Mouse (Mus musculus): ENCODE results near the gene Zfp92. TPM values are rescaled to one million over a fixed set of nuclear protein-coding genes. Genes with fewer than 3 reads are reported as not detected.

Gene Zfp92
- polyA plus RNA-seq, 1 experiment = not detected

DNA sequence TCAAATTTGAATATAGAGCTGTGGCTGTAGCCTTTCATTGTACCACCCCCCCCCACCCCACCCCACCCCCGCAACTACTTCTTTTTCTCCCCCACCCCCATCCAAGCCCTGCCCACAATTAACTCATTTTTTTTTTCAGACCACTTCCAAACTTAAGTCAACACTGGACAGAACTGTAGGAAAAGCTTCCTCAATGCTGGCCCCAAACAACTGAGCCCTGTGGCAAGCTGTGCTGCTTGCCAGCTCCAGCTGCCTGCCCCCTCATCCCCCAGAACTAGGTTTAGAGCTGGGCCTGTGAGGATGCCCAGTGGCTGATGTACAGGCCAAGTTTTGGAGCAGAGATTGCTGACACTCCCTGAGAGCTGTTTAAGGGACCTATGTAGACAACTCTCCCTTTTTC is 57.9 kb downstream of the Zfp92 start:
- no peaks in the 10 kb centered on the region for H3K27me3 ChIP-seq (ENCODE audit: control insufficient read depth, insufficient read depth, low read length)
- TF ChIP-seq CTCF (IDR thresholded peaks at IDR 0.05; ENCODE audit: extremely low read depth, insufficient read depth, insufficient read length, insufficient replicate concordance) (no peak), POLR2A (IDR thresholded peaks at IDR 0.05; ENCODE audit: low read depth, low read length) (no peak)
- H3K4me3 ChIP-seq (ENCODE audit: extremely low read depth, insufficient read depth, insufficient read length) = no peak overlapping the region
- 73% methylated on average over 1 of the region's 1 CpGs for WGBS
- no peaks in the 10 kb centered on the region for H3K36me3 ChIP-seq (ENCODE audit: control insufficient read depth, insufficient read depth, low read length)
- no peaks in the 10 kb centered on the region for H3K4me1 ChIP-seq (ENCODE audit: control insufficient read depth, insufficient read depth, insufficient read length)
- no peak for DNase-seq (ENCODE audit: low read depth in 1 of 2, low spot score in 2 of 2)
- no peak overlapping the region for H3K27ac ChIP-seq (ENCODE audit: insufficient read depth, low read length)

DNA sequence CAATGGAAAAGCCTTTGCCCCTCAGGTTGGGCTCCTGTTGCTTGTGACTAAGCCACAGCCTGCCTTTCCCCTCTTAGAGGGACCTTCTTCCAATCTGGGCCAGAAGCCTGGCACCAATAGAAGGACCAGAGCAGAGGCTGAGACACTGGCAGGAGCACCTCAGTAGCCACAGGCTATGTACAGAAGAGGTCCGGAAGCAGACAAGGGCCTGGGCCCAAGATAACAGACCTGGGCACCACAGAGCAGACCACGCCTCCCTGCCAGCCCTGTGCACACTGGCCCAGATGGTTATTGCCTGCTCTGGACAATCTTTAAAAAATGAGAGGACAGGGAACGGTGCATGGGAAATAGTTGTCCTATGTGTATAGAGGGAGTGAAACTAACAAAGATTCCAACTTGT is 60.9 kb downstream of the Zfp92 start:
- TF ChIP-seq CTCF (IDR thresholded peaks at IDR 0.05; ENCODE audit: extremely low read depth, insufficient read depth, insufficient read length, insufficient replicate concordance) (no peak), POLR2A (IDR thresholded peaks at IDR 0.05; ENCODE audit: low read depth, low read length) (no peak)
- H3K4me3 ChIP-seq (ENCODE audit: extremely low read depth, insufficient read depth, insufficient read length) = no peak overlapping the region
- H3K4me1 ChIP-seq (ENCODE audit: control insufficient read depth, insufficient read depth, insufficient read length) = no peaks in the 10 kb centered on the region
- H3K27ac ChIP-seq (ENCODE audit: insufficient read depth, low read length) = no peak overlapping the region
- WGBS = 77% methylated on average over 3 of the region's 3 CpGs
- no peaks in the 10 kb centered on the region for H3K36me3 ChIP-seq (ENCODE audit: control insufficient read depth, insufficient read depth, low read length)
- DNase-seq (ENCODE audit: low read depth in 1 of 2, low spot score in 2 of 2) = no peak
- H3K27me3 ChIP-seq (ENCODE audit: control insufficient read depth, insufficient read depth, low read length) = no peaks in the 10 kb centered on the region

GRCm38 (mm10) chrX:73474340-73475165 is 63.7 kb downstream of the Zfp92 start:
- DNase-seq (ENCODE audit: low read depth in 1 of 2, low spot score in 2 of 2) = no peak
- H3K4me1 ChIP-seq (ENCODE audit: control insufficient read depth, insufficient read depth, insufficient read length) = no peaks in the 10 kb centered on the region
- H3K36me3 ChIP-seq (ENCODE audit: control insufficient read depth, insufficient read depth, low read length) = no peaks in the 10 kb centered on the region
- H3K27me3 ChIP-seq (ENCODE audit: control insufficient read depth, insufficient read depth, low read length) = no peaks in the 10 kb centered on the region
- WGBS = 80% methylated on average over 12 of the region's 12 CpGs
- H3K27ac ChIP-seq (ENCODE audit: insufficient read depth, low read length) = no peak overlapping the region
- TF ChIP-seq CTCF (IDR thresholded peaks at IDR 0.05; ENCODE audit: extremely low read depth, insufficient read depth, insufficient read length, insufficient replicate concordance) = no peak
- TF ChIP-seq POLR2A (IDR thresholded peaks at IDR 0.05; ENCODE audit: low read depth, low read length) = no peak
- no peak overlapping the region for H3K4me3 ChIP-seq (ENCODE audit: extremely low read depth, insufficient read depth, insufficient read length)

DNA sequence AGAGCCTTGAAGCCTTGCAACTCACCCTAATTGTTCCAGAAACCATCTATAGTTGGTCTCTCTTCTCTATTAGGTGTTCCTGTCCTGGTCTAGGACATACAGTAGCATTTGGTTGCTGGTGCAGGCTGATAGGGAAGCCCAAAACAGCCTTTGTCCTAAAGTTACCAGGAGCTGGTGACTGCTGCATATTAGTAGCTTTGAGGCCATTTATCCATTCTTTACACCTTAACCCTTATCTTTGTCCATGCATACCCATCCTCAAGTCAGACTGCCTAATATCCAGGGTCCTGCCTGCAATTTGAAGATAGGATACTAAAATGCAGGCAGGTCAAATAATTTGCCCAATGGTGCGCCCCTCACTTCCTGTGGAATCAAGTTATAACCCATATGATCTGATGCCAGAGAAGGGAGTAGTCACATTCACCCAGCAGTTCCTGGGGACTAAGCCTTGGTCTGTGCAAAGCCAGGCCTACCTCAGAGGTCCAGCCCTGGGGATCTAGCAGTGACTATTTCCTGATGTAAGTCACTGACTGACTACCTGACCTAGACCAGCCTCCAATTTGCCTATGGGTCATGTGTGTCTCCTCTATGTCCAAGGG is 64.9 kb downstream of the Zfp92 start:
- TF ChIP-seq POLR2A (IDR thresholded peaks at IDR 0.05; ENCODE audit: low read depth, low read length) (no peak), CTCF (IDR thresholded peaks at IDR 0.05; ENCODE audit: extremely low read depth, insufficient read depth, insufficient read length, insufficient replicate concordance) (no peak)
- H3K4me1 ChIP-seq (ENCODE audit: control insufficient read depth, insufficient read depth, insufficient read length) = no peaks in the 10 kb centered on the region
- no peaks in the 10 kb centered on the region for H3K36me3 ChIP-seq (ENCODE audit: control insufficient read depth, insufficient read depth, low read length)
- H3K4me3 ChIP-seq (ENCODE audit: extremely low read depth, insufficient read depth, insufficient read length) = no peak overlapping the region
- WGBS = 80% methylated on average over 1 of the region's 1 CpGs
- H3K27ac ChIP-seq (ENCODE audit: insufficient read depth, low read length) = no peak overlapping the region
- no peaks in the 10 kb centered on the region for H3K27me3 ChIP-seq (ENCODE audit: control insufficient read depth, insufficient read depth, low read length)
- no peak for DNase-seq (ENCODE audit: low read depth in 1 of 2, low spot score in 2 of 2)

- WGBS = 81% methylated on average over 2 of the region's 2 CpGs
- no peaks in the 10 kb centered on the region for H3K4me1 ChIP-seq (ENCODE audit: control insufficient read depth, insufficient read depth, insufficient read length)
- H3K4me3 ChIP-seq (ENCODE audit: extremely low read depth, insufficient read depth, insufficient read length) = no peak overlapping the region
- no peak for DNase-seq (ENCODE audit: low read depth in 1 of 2, low spot score in 2 of 2)
- no peak overlapping the region for H3K27ac ChIP-seq (ENCODE audit: insufficient read depth, low read length)
- no peaks in the 10 kb centered on the region for H3K27me3 ChIP-seq (ENCODE audit: control insufficient read depth, insufficient read depth, low read length)
- TF ChIP-seq POLR2A (IDR thresholded peaks at IDR 0.05; ENCODE audit: low read depth, low read length) = no peak
- TF ChIP-seq CTCF (IDR thresholded peaks at IDR 0.05; ENCODE audit: extremely low read depth, insufficient read depth, insufficient read length, insufficient replicate concordance) = no peak
- no peaks in the 10 kb centered on the region for H3K36me3 ChIP-seq (ENCODE audit: control insufficient read depth, insufficient read depth, low read length)
These were observed 65.7 kb downstream of the Zfp92 start for GRCm38 (mm10) chrX:73476621-73477020.

GRCm38 (mm10) chrX:73477500-73477899 is 66.6 kb downstream of the Zfp92 start:
- TF ChIP-seq CTCF (IDR thresholded peaks at IDR 0.05; ENCODE audit: extremely low read depth, insufficient read depth, insufficient read length, insufficient replicate concordance) (no peak), POLR2A (IDR thresholded peaks at IDR 0.05; ENCODE audit: low read depth, low read length) (no peak)
- DNase-seq (ENCODE audit: low read depth in 1 of 2, low spot score in 2 of 2) = no peak
- WGBS = 83% methylated on average over 2 of the region's 2 CpGs
- Histone ChIP-seq H3K36me3 (ENCODE audit: control insufficient read depth, insufficient read depth, low read length) (no peaks in the 10 kb centered on the region), H3K4me3 (ENCODE audit: extremely low read depth, insufficient read depth, insufficient read length) (no peak overlapping the region), H3K27ac (ENCODE audit: insufficient read depth, low read length) (no peak overlapping the region), H3K4me1 (ENCODE audit: control insufficient read depth, insufficient read depth, insufficient read length) (no peaks in the 10 kb centered on the region), H3K27me3 (ENCODE audit: control insufficient read depth, insufficient read depth, low read length) (no peaks in the 10 kb centered on the region)

Other genes with a start within 250 kb of the Zfp92 start
- gene Spin2d, start 234.1 kb upstream of the Zfp92 start, polyA plus RNA-seq (2012; rRNA removed) = not detected in 2 replicates
- gene Xlr3b, start 218.9 kb upstream of the Zfp92 start, polyA plus RNA-seq (2012; rRNA removed) = 0.07 and 1.1 TPM in 2 replicates
- gene Xlr4b, start 196.8 kb upstream of the Zfp92 start, polyA plus RNA-seq (2012; rRNA removed) = 1.7 and 2.2 TPM in 2 replicates
- gene F8a, start 182.8 kb upstream of the Zfp92 start, polyA plus RNA-seq (2012; rRNA removed) = 9.9 and 16.7 TPM in 2 replicates
- 0.97 and 1.4 TPM in 2 replicates for gene Xlr4c, start 168.0 kb upstream of the Zfp92 start, polyA plus RNA-seq (2012; rRNA removed)
- gene Xlr3c, start 145.7 kb upstream of the Zfp92 start, polyA plus RNA-seq (2012; rRNA removed) = not detected in 2 replicates
- not detected in 2 replicates for gene Xlr5a, start 118.1 kb upstream of the Zfp92 start, polyA plus RNA-seq (2012; rRNA removed)
- not detected in 2 replicates for gene Xlr5c, start 118.1 kb upstream of the Zfp92 start, polyA plus RNA-seq (2012; rRNA removed)
- not detected in 2 replicates for gene Gm45015, start 74.3 kb upstream of the Zfp92 start, polyA plus RNA-seq (2012; rRNA removed)
- gene Zfp275, start 68.5 kb upstream of the Zfp92 start, polyA plus RNA-seq (2012; rRNA removed) = 10.3 and 12.7 TPM in 2 replicates
- gene Gm18336, start 12.4 kb upstream of the Zfp92 start, polyA plus RNA-seq (2012; rRNA removed) = not detected in 2 replicates
- gene Trex2, start 24.2 kb downstream of the Zfp92 start, polyA plus RNA-seq (2012; rRNA removed) = not detected in 2 replicates
- gene Haus7, start 47.9 kb downstream of the Zfp92 start, polyA plus RNA-seq (2012; rRNA removed) = 8.6 and 9.2 TPM in 2 replicates
- 280 and 317 TPM in 2 replicates for gene Bgn, start 72.5 kb downstream of the Zfp92 start, polyA plus RNA-seq (2012; rRNA removed)
- gene Atp2b3, start 92.0 kb downstream of the Zfp92 start, polyA plus RNA-seq (2012; rRNA removed) = not detected in 2 replicates
- gene Dusp9, start 228.3 kb downstream of the Zfp92 start, polyA plus RNA-seq (2012; rRNA removed) = 0.87 and 1.4 TPM in 2 replicates
- gene Pnck, start 249.0 kb downstream of the Zfp92 start, polyA plus RNA-seq (2012; rRNA removed) = 2.8 and 3.2 TPM in 2 replicates

Measured in spleen, adult 2 months (tissue).